Mouse (Mus musculus): ENCODE data around the gene Lbp. TPM values are rescaled to one million over a fixed set of nuclear protein-coding genes. Genes with fewer than 3 reads are reported as not detected.

Lbp gene
- polyA plus RNA-seq, 1 experiment, result not detected

GRCm38 (mm10) chr2:158346467-158346866 lies 40.2 kb downstream of the Lbp start:
- H3K36me3 ChIP-seq (ENCODE audit: control insufficient read depth, insufficient read depth), result no peaks in the 10 kb centered on the region
- no peak overlapping the region for H3ac ChIP-seq (ENCODE audit: control insufficient read depth, insufficient read length, low read depth)
- no peak overlapping the region for H3K4me3 ChIP-seq (ENCODE audit: insufficient read depth, poor library complexity, severe bottlenecking)
- TF ChIP-seq MYOD1 (IDR thresholded peaks at IDR 0.05; ENCODE audit: control insufficient read depth, insufficient read length, low read depth) (no peak), MYOG (IDR thresholded peaks at IDR 0.05; ENCODE audit: control insufficient read depth, extremely low read depth, insufficient read length) (no peak), MAX (IDR thresholded peaks at IDR 0.05) (no peak), USF1 (IDR thresholded peaks at IDR 0.05; ENCODE audit: low read depth) (no peak), CEBPB (IDR thresholded peaks at IDR 0.05; ENCODE audit: low read depth) (no peak), CTCF (IDR thresholded peaks at IDR 0.05; ENCODE audit: control insufficient read depth, insufficient read depth, insufficient read length) (no peak)
- no peaks in the 10 kb centered on the region for H3K79me2 ChIP-seq (ENCODE audit: control insufficient read depth, insufficient read depth)
- peaks cover 12% of the 10 kb centered on the region for H3K27me3 ChIP-seq (ENCODE audit: control insufficient read depth, insufficient read depth, insufficient read length)
- no peaks in the 10 kb centered on the region for H3K79me3 ChIP-seq (ENCODE audit: low read depth)

GRCm38 (mm10) chr2:158347868-158348267 lies 41.6 kb downstream of the Lbp start:
- no peak overlapping the region for H3ac ChIP-seq (ENCODE audit: control insufficient read depth, insufficient read length, low read depth)
- H3K36me3 ChIP-seq (ENCODE audit: control insufficient read depth, insufficient read depth), result peaks cover 7% of the 10 kb centered on the region
- TF ChIP-seq CTCF (IDR thresholded peaks at IDR 0.05; ENCODE audit: control insufficient read depth, insufficient read depth, insufficient read length) (peak; percentile 82), MYOG (IDR thresholded peaks at IDR 0.05; ENCODE audit: control insufficient read depth, extremely low read depth, insufficient read length) (no peak), CEBPB (IDR thresholded peaks at IDR 0.05; ENCODE audit: low read depth) (no peak), MAX (IDR thresholded peaks at IDR 0.05) (no peak), USF1 (IDR thresholded peaks at IDR 0.05; ENCODE audit: low read depth) (no peak)
- peaks cover 6% of the 10 kb centered on the region for H3K27me3 ChIP-seq (ENCODE audit: control insufficient read depth, insufficient read depth, insufficient read length)
- no peaks in the 10 kb centered on the region for H3K79me2 ChIP-seq (ENCODE audit: control insufficient read depth, insufficient read depth)
- H3K4me3 ChIP-seq (ENCODE audit: insufficient read depth, poor library complexity, severe bottlenecking), result no peak overlapping the region
- no peaks in the 10 kb centered on the region for H3K79me3 ChIP-seq (ENCODE audit: low read depth)

GRCm38 (mm10) chr2:158352801-158353520 lies 46.7 kb downstream of the Lbp start:
- peaks cover 22% of the 10 kb centered on the region for H3K79me2 ChIP-seq (ENCODE audit: control insufficient read depth, insufficient read depth)
- H3K79me3 ChIP-seq (ENCODE audit: low read depth), result peaks cover 7% of the 10 kb centered on the region
- peaks cover 56% of the 10 kb centered on the region for H3K36me3 ChIP-seq (ENCODE audit: control insufficient read depth, insufficient read depth)
- no peaks in the 10 kb centered on the region for H3K27me3 ChIP-seq (ENCODE audit: control insufficient read depth, insufficient read depth, insufficient read length)
- TF ChIP-seq FOSL1 (IDR thresholded peaks at IDR 0.05; ENCODE audit: insufficient read depth, low read length, poor library complexity, severe bottlenecking) (no peak), CTCF (IDR thresholded peaks at IDR 0.05; ENCODE audit: control insufficient read depth, insufficient read depth, insufficient read length) (no peak), MYOD1 (IDR thresholded peaks at IDR 0.05; ENCODE audit: control insufficient read depth, insufficient read length, low read depth) (no peak), MYOG (IDR thresholded peaks at IDR 0.05; ENCODE audit: control insufficient read depth, extremely low read depth, insufficient read length) (no peak), CEBPB (IDR thresholded peaks at IDR 0.05; ENCODE audit: low read depth) (no peak), USF1 (IDR thresholded peaks at IDR 0.05; ENCODE audit: low read depth) (no peak), MAX (IDR thresholded peaks at IDR 0.05) (no peak)
- H3K4me3 ChIP-seq (ENCODE audit: insufficient read depth, poor library complexity, severe bottlenecking), result no peak overlapping the region
- H3ac ChIP-seq (ENCODE audit: control insufficient read depth, insufficient read length, low read depth), result no peak overlapping the region

- Histone ChIP-seq H3K4me3 (ENCODE audit: insufficient read depth, poor library complexity, severe bottlenecking) (no peak overlapping the region), H3K36me3 (ENCODE audit: control insufficient read depth, insufficient read depth) (peaks cover 72% of the 10 kb centered on the region), H3K79me3 (ENCODE audit: low read depth) (peaks cover 23% of the 10 kb centered on the region), H3K27me3 (ENCODE audit: control insufficient read depth, insufficient read depth, insufficient read length) (no peaks in the 10 kb centered on the region), H3ac (ENCODE audit: control insufficient read depth, insufficient read length, low read depth) (no peak overlapping the region), H3K79me2 (ENCODE audit: control insufficient read depth, insufficient read depth) (peaks cover 37% of the 10 kb centered on the region)
- TF ChIP-seq MAX (IDR thresholded peaks at IDR 0.05), result no peak
- TF ChIP-seq MYOD1 (IDR thresholded peaks at IDR 0.05; ENCODE audit: control insufficient read depth, insufficient read length, low read depth), result no peak
- no peak for TF ChIP-seq CTCF (IDR thresholded peaks at IDR 0.05; ENCODE audit: control insufficient read depth, insufficient read depth, insufficient read length)
- no peak for TF ChIP-seq MYOG (IDR thresholded peaks at IDR 0.05; ENCODE audit: control insufficient read depth, extremely low read depth, insufficient read length)
- no peak for TF ChIP-seq FOSL1 (IDR thresholded peaks at IDR 0.05; ENCODE audit: insufficient read depth, low read length, poor library complexity, severe bottlenecking)
- TF ChIP-seq CEBPB (IDR thresholded peaks at IDR 0.05; ENCODE audit: low read depth), result no peak
- TF ChIP-seq USF1 (IDR thresholded peaks at IDR 0.05; ENCODE audit: low read depth), result no peak
These were observed 48.2 kb downstream of the Lbp start for GRCm38 (mm10) chr2:158354348-158355114.

- Histone ChIP-seq H3K79me2 (ENCODE audit: control insufficient read depth, insufficient read depth) (peaks cover 44% of the 10 kb centered on the region), H3K4me3 (ENCODE audit: insufficient read depth, poor library complexity, severe bottlenecking) (no peak overlapping the region), H3K27me3 (ENCODE audit: control insufficient read depth, insufficient read depth, insufficient read length) (no peaks in the 10 kb centered on the region), H3K79me3 (ENCODE audit: low read depth) (peaks cover 30% of the 10 kb centered on the region), H3K36me3 (ENCODE audit: control insufficient read depth, insufficient read depth) (peaks cover 79% of the 10 kb centered on the region), H3ac (ENCODE audit: control insufficient read depth, insufficient read length, low read depth) (no peak overlapping the region)
- no peak for TF ChIP-seq FOSL1 (IDR thresholded peaks at IDR 0.05; ENCODE audit: insufficient read depth, low read length, poor library complexity, severe bottlenecking)
- no peak for TF ChIP-seq CEBPB (IDR thresholded peaks at IDR 0.05; ENCODE audit: low read depth)
- TF ChIP-seq MYOG (IDR thresholded peaks at IDR 0.05; ENCODE audit: control insufficient read depth, extremely low read depth, insufficient read length), result no peak
- no peak for TF ChIP-seq MYOD1 (IDR thresholded peaks at IDR 0.05; ENCODE audit: control insufficient read depth, insufficient read length, low read depth)
- no peak for TF ChIP-seq MAX (IDR thresholded peaks at IDR 0.05)
- no peak for TF ChIP-seq CTCF (IDR thresholded peaks at IDR 0.05; ENCODE audit: control insufficient read depth, insufficient read depth, insufficient read length)
These were observed 48.9 kb downstream of the Lbp start for GRCm38 (mm10) chr2:158355238-158355637.
